Mouse (Mus musculus) retina, adult 2 months (tissue): ENCODE measurements at regions not wholly inside any gene's neighbourhood (a gene's known extent, or its start where the extent isn't known, plus 50 kb on each side); places are given as distances from the start of the nearest gene placed in this dataset.

ENCODE experiments used
- DNase-seq: peaks from one replicate; pipeline ENCODE4 v3.0.0-alpha.2; 2012; ENCODE audit warnings: low read depth, low spot score

- DNase-seq: no peak
These were observed 78.6 kb downstream of the A830031A19Rik start for GRCm38 (mm10) chr11:23996250-23996649.

GRCm38 (mm10) chr11:23994160-23994559 is 80.7 kb downstream of the A830031A19Rik start:
- DNase-seq: no peak

GRCm38 (mm10) chr11:23987532-23988450 is 87.1 kb downstream of the A830031A19Rik start:
- no peak for DNase-seq

GRCm38 (mm10) chr11:23985231-23985630 is 89.6 kb downstream of the A830031A19Rik start:
- DNase-seq: no peak

- peak; percentile 45 for DNase-seq
These were observed 84.3 kb upstream of the Papolg start for GRCm38 (mm10) chr11:23979332-23979731.

DNA sequence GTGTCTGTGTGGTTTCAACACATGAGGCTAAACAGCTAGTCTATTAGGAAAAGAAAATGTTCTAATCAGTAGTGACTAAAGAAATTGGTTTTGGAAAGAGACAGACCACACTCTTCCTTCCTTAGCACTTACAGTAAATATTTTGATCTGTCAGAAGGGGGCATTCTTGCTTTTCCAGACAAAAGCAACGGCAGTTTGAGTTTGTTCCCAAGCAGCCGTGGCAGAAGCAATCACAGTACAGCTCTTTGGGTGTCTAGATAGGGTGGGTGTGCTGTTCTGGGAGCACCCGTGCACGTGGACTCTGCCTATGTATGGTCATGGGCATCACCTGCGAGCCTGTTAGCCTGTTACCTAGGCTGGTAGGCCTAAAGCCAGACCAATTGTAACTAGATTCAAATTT is 83.2 kb upstream of the Papolg start:
- no peak for DNase-seq

- no peak for DNase-seq
These were observed 82.0 kb upstream of the Papolg start for GRCm38 (mm10) chr11:23977096-23977495.

DNA sequence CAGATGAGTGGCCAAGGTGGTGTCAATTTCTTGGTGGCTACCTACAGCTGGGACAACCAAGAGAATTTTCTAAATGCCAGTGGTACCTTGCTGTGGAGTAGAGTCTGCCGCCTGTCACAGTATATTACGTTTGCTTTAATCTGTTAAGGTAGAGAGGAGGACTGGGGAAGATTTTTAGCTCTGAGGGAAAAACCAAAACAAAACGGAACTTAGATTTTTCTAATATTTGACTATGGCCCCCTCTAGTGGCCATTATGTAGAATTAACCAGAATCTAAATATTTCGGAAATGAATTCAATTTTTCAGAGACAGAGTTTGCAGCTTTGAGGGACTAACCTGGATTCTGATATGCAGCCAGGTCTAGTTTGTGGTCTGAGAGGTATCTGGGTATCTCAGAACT is 59.3 kb upstream of the Papolg start:
- peak; percentile 4 for DNase-seq

- DNase-seq: no peak
These were observed 50.9 kb upstream of the Papolg start for GRCm38 (mm10) chr11:23945966-23946365.
